Mouse (Mus musculus): ENCODE results near the gene Cpox.
A peak's percentile ranks its signal among the peaks of the same experiment; 100 is the strongest.

DNA sequence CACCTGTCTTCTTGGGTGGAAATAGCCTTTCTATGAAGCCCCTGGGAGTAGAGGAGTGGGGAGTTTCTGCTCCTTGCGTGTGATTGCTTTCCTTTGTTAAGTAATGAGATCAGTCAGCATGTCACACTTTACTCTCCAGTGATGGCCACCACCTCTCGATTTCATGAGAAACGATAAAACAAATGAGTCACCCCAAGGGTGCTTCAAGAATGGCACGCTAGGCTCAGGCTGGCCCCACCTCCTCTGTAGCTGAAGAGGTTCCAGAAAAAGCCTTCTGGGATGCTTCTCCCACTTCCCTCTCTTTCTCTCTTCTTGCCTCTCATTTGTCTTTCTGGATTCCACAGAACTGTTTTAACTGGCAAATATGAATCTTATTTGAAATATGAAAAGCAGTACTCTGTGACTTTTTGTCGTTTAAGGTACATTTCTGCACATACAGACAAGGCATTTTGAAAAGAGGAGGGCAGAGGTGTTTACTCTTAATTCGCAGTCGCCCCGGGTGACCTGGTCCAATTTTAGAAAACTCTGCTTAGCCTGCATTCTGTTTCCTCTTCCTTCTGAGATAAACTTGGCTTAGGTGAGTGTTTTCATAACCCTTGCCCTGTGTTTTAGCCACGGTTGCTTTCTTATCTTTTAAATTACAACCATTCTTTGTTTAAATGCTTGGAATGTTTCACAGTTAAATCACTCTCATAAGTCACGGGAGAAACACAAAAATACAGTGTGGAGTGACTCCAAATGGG lies 33.5 kb downstream of the Cpox start:
- peak; percentile 44 for TF ChIP-seq POLR2A (IDR thresholded peaks at IDR 0.05; ENCODE audit: low read depth, low read length)
- TF ChIP-seq ELF1 (IDR thresholded peaks at IDR 0.05; ENCODE audit: low read depth, low read length): no peak

All from CH12.LX (cell line).